Mouse (Mus musculus) small intestine, adult 2 months (tissue): ENCODE measurements at regions not wholly inside any gene's neighbourhood (a gene's known extent, or its start where the extent isn't known, plus 50 kb on each side); places are given as distances from the start of the nearest gene placed in this dataset.
"Not testable (repeated sequence)": the region's sequence is repeated elsewhere in the genome, so short reads cannot be mapped to it uniquely, and the experiment has no call there.

Experiments used
- H3K27ac ChIP-seq: fragments of 200-500 bp; 2 replicates; pipeline ENCODE4 v1.5.1; 2012; ENCODE audit warnings: low read depth, low read length, control low read depth, inconsistent platforms; ENCODE audit not compliant: insufficient read depth
- H3K27me3 ChIP-seq: fragments of 200-500 bp; 2 replicates; pipeline ENCODE4 v1.6.1; 2012; ENCODE audit warnings: mild to moderate bottlenecking, moderate library complexity, low read length, inconsistent platforms; ENCODE audit not compliant: control insufficient read depth, insufficient read depth
- H3K36me3 ChIP-seq: fragments of 200-500 bp; 2 replicates; pipeline ENCODE4 v1.6.1; 2012; ENCODE audit warnings: mild to moderate bottlenecking, low read length, control low read depth, inconsistent platforms; ENCODE audit not compliant: control insufficient read depth, insufficient read depth
- H3K4me1 ChIP-seq: fragments of 200-500 bp; 2 replicates; pipeline ENCODE4 v1.6.1; 2012; ENCODE audit warnings: low read length, inconsistent platforms, mixed read lengths; ENCODE audit not compliant: control insufficient read depth, insufficient read depth, insufficient read length
- H3K4me3 ChIP-seq: fragments of 200-500 bp; 2 replicates; pipeline ENCODE4 v1.5.1; 2012; ENCODE audit warnings: low read depth, mild to moderate bottlenecking, control low read depth, inconsistent platforms, low read length, moderate library complexity
- CTCF ChIP-seq: fragments of 200-500 bp; IDR thresholded peaks from 2 replicates; pipeline ENCODE4 v1.5.1; 2012; ENCODE audit warnings: low read depth, mild to moderate bottlenecking, control low read depth, inconsistent platforms, low read length, moderate library complexity, mixed read lengths; ENCODE audit not compliant: insufficient replicate concordance, insufficient read length; ENCODE audit errors: extremely low read depth
- POLR2A ChIP-seq: fragments of 200-500 bp; IDR thresholded peaks from 2 replicates; pipeline ENCODE4 v1.6.1; 2012; ENCODE audit warnings: low read depth, mild to moderate bottlenecking, control low read depth, inconsistent platforms, low read length, moderate library complexity
- WGBS: fragments of 180-500 bp; shearing (Covaris S2); methylation state at CpG from one replicate; pipeline ENCODE4 v1.1.7; 2018; 5-methylcytosine and 5-hydroxymethylcytosine counted together

- no peak overlapping the region for H3K4me3 ChIP-seq
Observed at GRCm38 (mm10) chr10:10185298-10185883, 284.5 kb upstream of the Stxbp5 start.

GRCm38 (mm10) chr10:10184386-10184785 lies 283.5 kb upstream of the Stxbp5 start:
- H3K4me1 ChIP-seq = no peaks in the 10 kb centered on the region
- H3K27ac ChIP-seq = peak overlapping the region; percentile 86; the same call in 1 of the 2 replicates
- H3K27me3 ChIP-seq = no peaks in the 10 kb centered on the region
- H3K4me3 ChIP-seq = no peak overlapping the region
- TF ChIP-seq CTCF = no peak
- TF ChIP-seq POLR2A = peak; percentile 12; the same call in 1 of the 2 replicates
- H3K36me3 ChIP-seq = no peaks in the 10 kb centered on the region
- WGBS = 67% methylated on average over 5 of the region's 5 CpGs

More at GRCm38 (mm10) chr10:10185298-10185883, 284.5 kb upstream of the Stxbp5 start:
- Histone ChIP-seq H3K4me1 (no peaks in the 10 kb centered on the region), H3K27ac (peak overlapping the region; percentile 86), H3K36me3 (no peaks in the 10 kb centered on the region), H3K27me3 (no peaks in the 10 kb centered on the region)
- WGBS = 73% methylated on average over 8 of the region's 8 CpGs
- TF ChIP-seq CTCF (no peak), POLR2A (no peak)

GRCm38 (mm10) chr10:10177037-10177436 lies 276.2 kb upstream of the Stxbp5 start:
- H3K4me3 ChIP-seq, H3K27me3 ChIP-seq, H3K4me1 ChIP-seq, H3K36me3 ChIP-seq, H3K27ac ChIP-seq: not testable (repeated sequence)
- 82% methylated on average over 3 of the region's 3 CpGs for WGBS
